Mouse (Mus musculus): ENCODE results near the gene Ubap2l.

DNA sequence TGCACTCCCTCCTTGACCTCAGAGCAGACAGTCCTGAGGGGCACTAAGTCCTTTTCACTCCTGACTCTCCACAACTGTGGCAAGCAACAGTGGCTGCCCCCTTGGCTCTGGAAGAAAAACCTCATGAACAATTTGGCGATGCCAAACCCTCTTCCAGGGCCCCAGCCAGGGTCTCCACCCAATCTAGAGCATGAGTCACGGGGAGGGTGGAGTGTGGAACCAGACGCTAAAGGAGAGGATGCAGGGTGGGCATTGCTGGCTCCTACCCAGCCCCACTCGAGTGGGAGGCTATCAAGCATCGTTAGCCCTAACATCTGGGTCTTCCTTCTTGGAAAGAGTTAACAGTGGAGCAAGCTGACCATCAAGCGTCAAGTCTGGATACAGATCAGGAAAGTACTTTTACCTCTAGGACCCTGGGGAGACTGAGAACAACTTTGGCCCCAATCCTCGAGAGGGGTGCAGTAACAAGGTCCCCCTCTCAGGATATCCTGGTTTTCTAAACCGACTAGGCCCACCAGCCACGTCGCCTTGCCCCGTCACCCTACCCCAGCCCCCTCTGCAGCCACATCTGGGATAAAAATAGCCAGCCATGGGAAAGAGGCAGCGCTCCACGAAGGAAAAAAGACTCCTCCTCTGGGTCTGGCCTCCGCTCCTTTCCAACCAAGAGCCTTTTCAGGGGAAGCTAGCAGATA, 90.2 kb downstream of the Ubap2l start:
- TF ChIP-seq POLR2A (IDR thresholded peaks at IDR 0.05; ENCODE audit: insufficient read depth, low read depth, low read length): no peak
- TF ChIP-seq CTCF (IDR thresholded peaks at IDR 0.05; ENCODE audit: insufficient read depth, low read depth, low read length): no peak

Data from olfactory bulb, adult 2 months (tissue).